Mouse (Mus musculus) frontal cortex, adult 2 months (tissue): Measurements from ENCODE around the gene Nts. TPM values are rescaled to one million over a fixed set of nuclear protein-coding genes. Genes with fewer than 3 reads are reported as not detected.
"Not testable (repeated sequence)": the region's sequence is repeated elsewhere in the genome, so short reads cannot be mapped to it uniquely, and the experiment has no call there.

Source experiments
- DNase-seq, 2 experiments: peaks; one replicate each; pipeline ENCODE4 v3.0.0; 2022; ENCODE audit warnings: low spot score in 1 of 2; ENCODE audit errors: extremely low spot score in 1 of 2
- polyA plus RNA-seq: library from polyadenylated mRNA; depleted of rRNA; stranded (reverse); fragments of >200 nt; gene quantifications from 2 replicates; pipeline ENCODE4 v1.2.3, GENCODE M21; 2012; rRNA removed

Gene Nts
- polyA plus RNA-seq: 2.5 and 3.4 TPM in 2 replicates

DNA sequence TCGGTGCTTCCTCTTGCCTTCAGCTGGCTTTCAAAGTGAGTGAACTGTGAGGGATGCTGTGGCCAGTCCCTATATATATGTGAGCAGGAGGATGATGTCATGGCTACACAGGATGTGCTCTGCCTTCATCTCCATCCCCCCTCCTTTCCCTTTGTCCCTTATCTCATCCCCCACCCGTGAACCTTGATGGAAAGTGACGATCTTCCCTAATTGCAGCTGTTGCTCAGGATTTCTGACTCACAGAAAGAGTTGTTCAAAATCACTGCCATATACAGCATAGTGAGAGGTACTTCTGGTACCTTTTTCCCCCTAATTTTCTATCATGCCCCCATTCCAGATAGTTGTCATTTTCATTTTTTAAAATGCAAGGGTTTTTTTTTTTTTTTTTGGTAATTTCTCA is at the start of gene Nts:
Gene Nts (minus strand): TSS at position 101 of the 400 bp plus-strand sequence.
- no peak for DNase-seq

DNA sequence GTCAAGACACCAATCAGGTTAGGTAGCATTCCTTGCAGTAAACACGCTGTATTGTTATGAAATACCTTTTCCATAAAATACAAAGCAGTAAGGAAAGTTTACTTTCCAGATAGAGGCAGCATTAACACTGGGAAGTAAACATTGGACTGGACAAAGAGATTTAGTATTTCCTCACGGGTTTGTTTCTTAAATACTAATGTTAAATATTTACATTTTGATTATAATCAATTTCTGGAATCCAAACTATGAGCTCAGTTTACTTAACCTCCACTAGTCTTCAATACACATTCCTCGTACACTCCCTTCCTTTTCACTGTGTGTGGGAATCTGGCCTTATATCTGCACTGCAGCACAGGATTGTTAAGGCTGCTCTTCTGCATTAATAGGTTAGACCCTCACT is 37.6 kb upstream of the Nts start:
- DNase-seq: no peak

DNA sequence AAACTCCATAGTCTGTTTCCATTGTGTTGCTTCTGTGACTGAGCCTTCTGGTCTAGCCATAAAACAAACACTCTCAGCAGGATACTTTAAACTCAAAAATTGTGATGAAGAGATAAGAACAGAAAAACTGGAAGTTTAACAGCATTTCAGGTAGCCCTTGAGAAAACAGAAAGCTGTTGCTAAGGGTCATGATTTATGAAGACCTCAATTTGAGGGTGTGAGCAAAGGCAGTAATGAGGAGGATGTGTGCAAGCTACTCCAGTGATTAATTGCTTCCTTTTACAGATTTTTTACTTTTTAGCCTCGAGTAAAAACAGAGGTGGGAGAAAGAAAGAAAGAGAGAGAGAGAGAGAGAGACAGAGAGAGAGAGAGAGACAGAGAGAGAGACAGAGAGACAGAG is 23.9 kb upstream of the Nts start:
- DNase-seq: no peak

DNA sequence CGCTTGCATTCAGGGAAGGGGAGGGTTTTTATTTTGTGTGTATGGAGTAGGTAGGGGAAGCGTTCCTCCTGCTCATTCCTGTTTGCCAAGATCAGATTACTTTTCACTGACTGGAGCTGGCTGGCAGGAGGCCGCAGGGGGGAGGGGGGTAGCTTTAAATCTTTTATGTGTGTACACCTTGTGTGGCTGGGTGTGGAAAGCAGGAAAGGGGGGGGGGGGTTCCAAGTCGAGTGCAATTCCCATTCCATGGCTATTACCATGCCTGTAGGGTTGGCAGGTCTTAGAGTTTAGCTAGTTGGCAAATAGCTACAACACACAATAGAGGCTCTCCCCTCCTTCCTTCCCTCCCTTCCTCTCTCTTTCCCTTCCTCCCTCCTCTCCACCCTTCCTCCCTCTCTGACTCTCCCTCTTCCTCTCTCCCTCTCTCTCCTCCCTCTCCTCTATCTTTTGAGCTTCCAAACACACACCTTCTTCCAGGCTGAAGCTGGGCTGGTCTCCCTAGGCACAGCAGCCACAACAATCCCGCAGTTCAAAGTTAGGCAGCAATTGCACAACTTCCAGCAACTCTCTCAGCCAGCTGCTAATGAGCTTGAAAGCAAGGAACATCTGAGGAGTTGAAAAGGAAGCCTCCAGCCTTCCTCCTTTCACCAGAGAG is 21.6 kb upstream of the Nts start, which contains the start of gene Rassf9:
Gene Rassf9 (plus strand): TSS at position 416 of the 655 bp plus-strand sequence.
- DNase-seq: no peak

DNA sequence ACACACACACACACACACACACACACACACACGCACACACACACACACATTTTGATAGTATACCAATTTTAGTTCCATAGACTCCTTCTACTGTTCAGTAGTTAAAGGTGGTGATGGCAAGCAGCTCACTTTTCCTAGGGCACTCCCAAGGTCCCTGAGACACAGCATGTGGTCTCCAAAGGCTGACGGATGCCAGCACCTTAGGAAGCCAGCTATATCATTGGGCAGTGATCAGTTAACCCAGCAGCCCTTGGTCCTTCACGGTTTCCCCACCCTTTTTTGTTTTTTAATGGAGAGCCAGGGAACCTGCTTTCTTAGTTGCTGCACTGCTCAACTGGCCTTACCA is 21.1 kb upstream of the Nts start:
- no peak for DNase-seq

DNA sequence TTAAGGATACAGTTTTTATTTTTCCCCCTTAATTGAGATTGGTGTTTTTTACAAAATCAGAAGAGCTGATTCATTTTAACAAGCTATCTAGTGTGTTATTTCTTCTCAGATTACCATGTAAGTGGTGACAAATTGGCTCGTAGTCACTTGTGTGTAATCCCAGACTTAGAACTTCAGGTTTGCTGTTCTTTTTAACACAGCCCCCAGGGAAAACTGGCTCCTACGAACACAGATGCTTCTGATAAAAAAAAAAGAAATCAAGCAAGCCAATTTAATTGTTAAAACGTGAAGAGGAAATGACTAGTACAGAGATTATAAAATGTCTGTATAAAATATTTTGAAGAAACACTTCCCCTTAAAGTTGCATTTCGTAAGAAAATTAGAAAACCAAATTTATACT is 17.1 kb upstream of the Nts start:
- no peak for DNase-seq

DNA sequence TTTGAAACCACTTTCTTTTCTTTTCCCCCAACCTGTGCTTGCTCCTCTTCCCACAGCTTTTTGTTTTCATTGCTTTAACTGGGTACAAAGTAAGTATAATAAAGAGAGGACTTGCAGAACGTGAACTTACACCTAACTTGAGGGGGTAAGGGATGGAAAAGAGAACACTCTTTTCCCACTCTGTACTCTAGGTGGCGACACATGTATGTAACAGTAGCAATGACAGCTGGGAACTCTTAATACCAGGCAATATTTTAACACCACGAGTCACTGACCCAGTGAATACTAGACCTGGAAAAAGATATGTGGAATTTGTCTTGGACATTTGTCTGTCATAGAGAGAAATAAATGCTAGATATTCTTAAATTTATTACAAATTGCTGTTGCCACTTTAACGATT is 8.5 kb upstream of the Nts start:
- peak in 1 of 2 experiments; percentile 59 for DNase-seq

DNA sequence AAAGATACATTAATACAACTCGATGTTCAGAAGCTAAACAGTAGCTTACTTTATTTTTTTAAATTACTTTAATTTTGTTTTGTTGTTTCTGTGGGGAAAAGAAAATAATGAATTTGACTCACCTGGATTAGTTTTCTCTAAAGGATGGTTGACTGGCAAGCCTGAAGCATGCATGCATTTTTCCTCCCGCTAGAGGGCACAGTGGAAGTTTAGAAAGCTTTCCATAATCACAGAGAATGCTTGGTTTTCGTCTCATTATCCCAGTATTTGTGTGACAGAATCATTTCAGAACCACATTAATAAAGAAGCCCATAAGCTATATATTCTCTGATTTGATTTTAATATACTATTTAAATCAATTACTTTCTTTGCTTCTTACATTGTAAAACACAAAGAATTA is 1.5 kb upstream of the Nts start:
- DNase-seq: peak in 1 of 2 experiments; percentile 81

DNA sequence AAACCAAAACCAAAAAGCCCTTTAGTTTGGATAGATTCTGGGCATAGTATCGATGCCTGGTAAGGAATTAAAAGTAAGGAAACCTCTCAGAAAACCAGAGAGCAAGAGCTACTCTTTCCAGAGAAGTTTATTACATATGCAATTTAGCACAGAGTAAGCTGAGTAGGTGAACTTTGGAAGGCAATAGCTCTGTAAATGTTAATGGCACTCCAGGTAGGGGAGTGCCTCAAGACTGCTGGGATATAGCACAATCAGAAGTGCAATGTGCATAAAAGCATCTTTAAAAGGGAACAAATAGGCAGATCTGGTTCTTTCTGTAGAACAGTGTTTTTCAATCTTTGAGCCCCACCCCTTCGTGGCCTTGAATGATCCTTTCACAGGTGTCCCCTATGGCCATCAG is 20.9 kb downstream of the Nts start:
- DNase-seq: no peak

DNA sequence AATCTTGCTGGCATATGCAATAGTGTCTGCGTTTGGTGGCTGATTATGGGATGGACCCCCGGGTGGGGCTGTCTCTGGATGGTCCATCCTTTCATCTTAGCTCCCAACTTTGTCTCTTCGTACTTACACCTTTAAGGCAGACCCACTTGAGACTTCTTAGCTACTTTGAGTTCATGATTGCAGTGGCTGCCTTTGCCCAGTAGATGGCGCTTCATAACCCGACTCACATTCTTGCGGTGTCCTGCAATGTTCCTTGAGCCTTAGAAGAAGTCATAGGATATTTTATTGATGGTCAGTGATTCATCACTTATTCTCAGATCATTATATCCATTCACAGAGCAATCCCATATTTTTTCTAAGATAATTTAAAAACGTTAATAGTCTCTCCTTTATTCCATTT is 38.5 kb downstream of the Nts start:
- DNase-seq: peak in 1 of 2 experiments; percentile 67

DNA sequence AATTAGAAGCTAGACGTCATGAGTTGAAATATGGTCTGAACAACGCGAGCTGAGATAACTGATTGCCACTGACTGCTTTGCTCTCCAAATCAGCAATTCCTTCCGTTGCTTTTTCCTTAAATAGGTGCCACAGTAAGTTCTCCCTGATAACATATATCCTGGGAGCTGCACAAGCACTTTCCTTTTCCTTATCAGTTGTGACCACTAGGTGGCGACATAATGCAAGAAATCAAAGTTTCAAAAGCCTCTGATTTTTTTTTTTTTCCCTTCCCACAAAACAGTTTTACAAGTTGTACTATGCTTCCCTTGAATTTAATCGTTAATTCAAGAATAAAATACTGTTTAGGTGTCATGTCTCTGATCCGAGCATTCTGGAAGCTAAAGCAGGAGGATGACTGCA is 40.8 kb downstream of the Nts start:
- peak; percentile 14 to 86 for DNase-seq

DNA sequence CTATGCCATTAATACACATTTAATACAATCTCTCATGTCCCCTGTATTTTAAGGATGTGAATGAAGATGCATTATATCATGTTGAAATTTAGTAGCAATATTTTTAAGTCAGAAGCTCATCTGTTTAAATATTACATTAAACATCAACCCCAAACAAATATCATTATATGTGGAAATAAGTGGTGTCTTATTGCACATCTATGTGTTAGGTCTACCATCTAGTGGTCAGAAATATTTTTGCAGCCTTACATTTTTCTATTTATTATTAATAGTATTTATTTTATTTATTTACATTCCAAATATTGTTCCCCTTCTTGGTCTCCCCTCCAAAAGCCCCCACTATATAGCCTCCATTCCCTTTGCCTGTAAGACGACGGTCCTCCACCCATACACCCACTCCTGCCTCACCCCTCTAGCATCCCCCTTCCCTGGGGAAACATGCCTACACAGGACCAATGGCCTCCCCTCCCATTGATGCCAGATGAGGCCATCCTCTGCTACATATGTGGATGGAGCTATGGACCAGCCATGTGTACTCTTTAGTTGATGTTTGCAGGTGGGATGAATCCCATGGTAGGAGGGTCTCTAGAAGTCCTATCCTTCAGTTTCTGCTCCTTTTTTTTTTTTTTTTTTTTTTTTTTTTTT is 45.3 kb downstream of the Nts start:
- peak in 1 of 2 experiments; percentile 26 for DNase-seq

DNA sequence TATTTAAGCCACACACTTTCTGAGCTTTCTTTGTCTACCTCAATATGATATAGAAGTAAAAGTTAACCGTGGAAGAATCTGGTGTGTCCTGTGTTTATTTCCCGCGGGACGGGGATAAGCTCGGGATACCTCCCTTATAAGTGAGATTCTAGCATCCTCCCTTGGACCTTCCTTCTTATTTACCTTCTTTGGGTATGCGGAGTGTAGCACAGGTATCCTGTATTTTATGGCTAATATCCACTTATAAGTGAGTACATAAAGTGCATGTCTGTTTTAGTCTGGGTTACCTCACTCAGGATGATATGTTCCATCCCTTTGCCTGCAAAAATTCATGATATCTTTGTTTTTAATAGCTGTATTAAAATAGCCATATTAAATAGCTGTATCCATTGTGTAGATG is 54.8 kb downstream of the Nts start:
- DNase-seq: not testable (repeated sequence)

DNA sequence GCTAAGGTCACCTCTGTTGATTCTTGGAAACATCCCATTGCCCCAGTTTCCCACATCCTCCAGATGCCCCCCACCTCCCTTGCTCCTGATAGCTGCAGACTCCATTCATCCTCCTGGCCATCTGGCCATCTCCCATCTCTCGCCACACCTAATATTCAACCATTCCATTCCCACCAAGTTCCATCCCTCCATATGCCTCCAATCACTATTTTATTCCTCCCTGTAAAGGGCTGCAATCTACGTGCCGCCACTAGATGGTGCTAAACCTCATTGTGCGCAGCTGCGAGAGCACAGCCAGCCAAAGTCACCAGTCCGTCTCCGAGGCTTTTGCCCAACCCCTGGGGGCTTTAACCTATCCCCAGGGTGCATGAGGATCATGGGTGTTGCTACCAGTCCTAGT is 55.2 kb downstream of the Nts start:
- peak in 1 of 2 experiments; percentile 53 for DNase-seq

Other genes with a start within 250 kb of the Nts start
- gene Rassf9, start 21.7 kb upstream of the Nts start, polyA plus RNA-seq: 1.3 and 1.9 TPM in 2 replicates